Mouse (Mus musculus): Measurements from ENCODE around the gene Mmel1.

Mmel1 gene

GRCm38 (mm10) chr4:154869440-154869839 lies at the start of gene Mmel1:
Gene Mmel1, plus strand, starts transcription at chr4:154869585.
- DNase-seq (ENCODE audit: low spot score) = no peak

DNA sequence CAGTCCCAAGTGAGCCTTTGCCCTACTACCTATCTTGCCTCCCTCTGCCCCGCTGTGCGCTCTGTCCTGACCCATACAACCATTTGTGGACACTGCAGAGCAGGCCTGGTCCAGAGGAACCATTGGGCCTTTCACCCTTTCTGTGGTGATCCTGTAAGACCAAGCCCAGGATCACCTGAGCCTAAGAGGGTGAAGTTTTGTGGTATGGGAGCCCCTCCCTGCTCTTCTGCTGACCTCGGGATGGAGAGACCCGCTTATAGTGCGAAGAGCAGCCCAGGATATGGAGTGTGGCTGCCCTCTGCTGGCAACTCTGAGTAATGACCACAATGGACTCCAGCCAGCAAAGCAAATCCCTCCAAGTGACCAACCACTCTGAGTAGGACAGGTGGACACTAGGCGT lies 43.7 kb upstream of the Mmel1 start:
- DNase-seq (ENCODE audit: low spot score) = no peak

- DNase-seq (ENCODE audit: low spot score) = no peak
Measured at GRCm38 (mm10) chr4:154826224-154826623, 43.2 kb upstream of the Mmel1 start.

GRCm38 (mm10) chr4:154827181-154827580 lies 42.2 kb upstream of the Mmel1 start:
- DNase-seq (ENCODE audit: low spot score) = no peak

DNA sequence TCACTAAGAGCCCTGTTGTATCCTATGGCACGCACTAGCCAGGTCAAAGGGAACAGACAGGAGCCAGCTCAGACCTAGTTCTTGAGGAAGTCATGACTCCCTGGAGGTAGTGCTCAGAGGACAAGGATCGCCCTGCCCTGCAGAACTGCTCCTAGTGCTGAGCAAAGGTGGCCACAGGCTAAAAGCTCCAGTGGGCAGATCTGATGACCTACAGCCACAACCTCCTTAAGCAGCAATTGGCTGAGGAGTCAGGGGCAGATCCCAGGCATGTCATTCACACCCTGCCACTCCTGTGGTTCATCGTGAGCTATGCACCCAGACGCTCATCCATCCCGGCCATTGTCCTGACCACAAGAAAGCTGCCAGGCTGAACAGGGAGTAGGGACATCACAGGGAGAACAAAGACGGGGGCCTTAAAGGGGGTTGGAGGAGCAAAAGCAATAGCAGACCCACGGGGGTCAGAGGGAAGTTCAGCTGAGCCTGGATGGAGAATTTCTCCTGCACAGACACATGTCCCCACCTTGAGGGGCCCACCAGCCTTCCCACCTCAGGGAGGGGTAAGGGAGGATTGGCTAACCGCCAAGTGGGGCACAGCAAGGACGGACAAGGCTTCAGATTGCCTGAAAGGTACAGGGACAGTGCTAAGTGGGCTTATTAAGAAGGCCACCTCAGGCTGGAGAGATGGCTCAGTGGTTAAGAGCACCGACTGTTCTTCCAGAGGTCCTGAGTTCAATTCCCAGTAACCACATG lies 41.3 kb upstream of the Mmel1 start:
- no peak for DNase-seq (ENCODE audit: low spot score)

- DNase-seq (ENCODE audit: low spot score) = no peak
Measured at GRCm38 (mm10) chr4:154831915-154832573, 37.3 kb upstream of the Mmel1 start.

GRCm38 (mm10) chr4:154836183-154836915 lies 33.0 kb upstream of the Mmel1 start:
- DNase-seq (ENCODE audit: low spot score) = no peak

DNA sequence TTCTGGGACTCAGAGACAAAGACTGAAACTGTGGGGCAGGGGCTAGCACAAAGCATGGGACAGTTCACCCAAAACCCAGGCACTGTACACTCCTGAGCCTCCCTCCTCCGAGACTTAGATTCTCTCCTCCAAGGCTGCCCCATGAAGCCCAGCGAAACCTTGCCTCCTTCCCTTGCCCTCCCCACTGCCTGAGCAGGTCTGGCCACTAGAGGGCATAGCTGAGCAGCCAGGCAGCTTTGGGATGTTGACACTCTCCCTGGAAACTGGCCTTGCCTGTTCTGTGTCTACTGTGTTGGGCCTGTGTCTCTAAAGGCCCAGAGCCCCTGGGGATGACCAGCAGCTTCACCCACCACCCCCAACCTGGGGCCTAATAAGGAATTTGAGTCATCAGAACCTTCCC lies 32.2 kb upstream of the Mmel1 start, which contains the start of gene Ttc34:
Gene Ttc34 (plus strand): TSS at position 290 of the 400 bp plus-strand sequence.
- peak; percentile 21 for DNase-seq (ENCODE audit: low spot score)

- DNase-seq (ENCODE audit: low spot score) = no peak
Measured at GRCm38 (mm10) chr4:154838741-154839140, 30.6 kb upstream of the Mmel1 start.

- DNase-seq (ENCODE audit: low spot score) = no peak
Measured at GRCm38 (mm10) chr4:154839406-154839805, 30.0 kb upstream of the Mmel1 start.

- DNase-seq (ENCODE audit: low spot score) = no peak
Measured at GRCm38 (mm10) chr4:154852696-154853095, 16.7 kb upstream of the Mmel1 start.

GRCm38 (mm10) chr4:154853881-154854280 lies 15.5 kb upstream of the Mmel1 start:
- no peak for DNase-seq (ENCODE audit: low spot score)

- DNase-seq (ENCODE audit: low spot score) = no peak
Measured at GRCm38 (mm10) chr4:154854676-154855345, 14.6 kb upstream of the Mmel1 start.

DNA sequence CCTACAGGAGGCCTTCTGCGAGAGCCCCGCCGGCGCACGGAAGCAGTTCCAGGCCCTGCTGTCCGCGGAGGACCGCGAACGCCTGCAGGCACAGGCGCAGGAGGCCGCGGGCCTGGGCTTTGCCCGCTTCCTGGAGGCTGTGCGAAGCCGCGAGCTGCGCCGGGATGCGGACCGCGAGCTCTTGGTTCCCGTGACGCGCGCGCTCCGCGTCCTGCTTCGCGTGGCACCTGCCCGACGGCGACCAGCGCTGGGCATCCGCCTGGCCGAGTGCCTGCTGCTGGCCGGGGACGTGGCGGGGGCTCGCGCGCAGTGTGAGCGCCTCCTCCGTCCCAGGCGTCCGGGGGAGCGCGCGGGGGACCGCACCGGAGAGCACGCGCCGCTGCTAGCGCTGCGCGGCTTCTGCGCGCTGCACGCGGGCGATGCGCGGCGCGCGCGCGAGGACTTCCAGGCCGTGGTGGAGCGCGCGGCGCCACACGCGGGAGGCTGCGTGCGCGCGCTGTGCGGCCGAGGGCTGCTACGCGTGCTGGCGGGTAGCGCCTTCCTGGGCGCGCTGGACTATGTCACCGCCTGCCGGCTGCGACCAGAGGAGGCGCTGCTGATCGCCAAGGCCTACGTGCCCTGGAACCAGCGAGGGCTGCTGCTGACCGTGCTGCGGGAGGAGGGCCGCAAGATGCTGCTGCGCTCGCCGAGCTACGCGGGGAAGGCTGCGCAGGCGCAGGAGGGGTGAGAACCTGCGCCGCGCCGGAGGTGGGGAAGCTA lies 13.5 kb upstream of the Mmel1 start:
- DNase-seq (ENCODE audit: low spot score) = peak; percentile 80

GRCm38 (mm10) chr4:154856480-154856837 lies 12.9 kb upstream of the Mmel1 start:
- no peak for DNase-seq (ENCODE audit: low spot score)

DNA sequence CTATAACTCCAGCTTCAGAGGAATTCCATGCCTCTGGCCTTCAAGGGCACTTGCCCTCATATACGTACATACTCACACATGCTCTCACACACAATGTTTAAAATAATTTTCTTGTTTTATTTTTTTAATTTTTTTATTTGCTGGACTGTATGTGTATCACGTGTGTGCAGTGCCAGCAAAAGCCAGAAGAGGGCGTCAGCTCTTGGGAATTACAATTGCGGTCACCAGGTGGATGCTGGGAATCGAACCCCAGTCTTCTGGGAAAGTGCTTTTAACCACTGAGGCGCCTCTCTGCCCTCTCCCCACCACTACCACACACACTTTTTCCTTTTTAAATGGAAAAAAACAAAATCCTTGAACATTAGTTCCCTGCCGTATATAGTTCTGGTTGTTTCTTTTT lies 12.5 kb upstream of the Mmel1 start:
- DNase-seq (ENCODE audit: low spot score) = no peak

DNA sequence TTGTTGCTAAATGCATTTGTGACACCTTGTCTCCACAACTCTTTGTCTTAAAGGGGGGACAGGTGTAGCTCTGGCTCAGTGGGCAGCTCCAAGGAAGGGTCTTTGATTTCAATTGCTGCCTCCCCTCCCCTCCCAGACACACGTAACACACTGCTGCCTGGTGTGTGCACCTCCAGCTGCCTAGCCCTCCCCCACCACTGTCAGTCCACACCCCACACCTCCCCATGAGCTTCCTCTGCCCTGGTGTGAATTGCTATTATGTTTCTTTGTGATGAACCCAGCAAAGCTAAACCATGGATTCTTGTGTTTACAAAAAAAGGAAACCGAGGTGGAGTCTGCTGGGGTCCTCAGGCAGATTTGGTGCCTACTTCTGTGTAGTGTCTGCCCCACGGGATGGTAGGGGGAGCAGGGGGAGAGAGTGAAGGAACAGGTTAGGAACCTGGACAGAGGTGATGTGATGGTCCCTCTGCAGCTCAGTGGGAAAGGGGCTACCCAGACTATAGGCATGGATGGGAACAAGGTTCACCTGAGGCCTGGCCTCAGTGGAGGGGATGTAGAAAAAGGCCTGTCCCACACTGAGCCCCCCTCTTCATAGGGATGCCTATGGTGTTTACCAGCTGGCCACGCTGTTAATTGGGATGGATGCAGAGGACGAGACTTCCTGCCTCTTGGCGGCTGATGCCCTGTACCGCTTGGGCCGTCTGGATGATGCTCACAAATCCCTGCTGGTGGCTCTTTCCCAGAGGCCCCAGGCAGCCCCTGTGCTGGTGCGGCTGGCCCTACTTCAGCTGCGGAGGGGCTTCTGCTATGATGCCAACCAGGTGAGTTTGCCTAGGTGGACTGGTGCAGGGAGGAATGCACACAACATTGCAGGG lies 11.8 kb upstream of the Mmel1 start:
- no peak for DNase-seq (ENCODE audit: low spot score)

GRCm38 (mm10) chr4:154858601-154859000 lies 10.8 kb upstream of the Mmel1 start:
- no peak for DNase-seq (ENCODE audit: low spot score)

DNA sequence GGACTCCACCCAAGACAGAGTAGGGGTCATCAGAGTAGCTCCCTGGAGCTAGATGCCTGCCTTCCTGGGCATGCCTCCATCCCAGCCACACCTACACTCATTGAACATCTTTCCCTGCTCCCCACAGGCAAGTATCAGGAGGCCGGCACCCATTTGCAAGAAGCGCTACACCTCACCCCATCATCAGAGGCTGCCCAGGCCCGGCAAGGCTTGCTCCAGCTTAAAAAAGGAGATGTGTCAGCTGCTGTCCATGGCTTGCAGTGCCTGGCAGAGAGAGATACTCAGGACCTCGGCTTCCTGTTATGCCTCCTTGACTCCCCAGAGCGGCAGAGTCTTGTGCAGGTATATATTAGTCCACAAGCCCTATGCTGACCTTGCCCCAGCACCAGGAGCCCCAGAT lies 7.4 kb upstream of the Mmel1 start:
- DNase-seq (ENCODE audit: low spot score) = no peak

DNA sequence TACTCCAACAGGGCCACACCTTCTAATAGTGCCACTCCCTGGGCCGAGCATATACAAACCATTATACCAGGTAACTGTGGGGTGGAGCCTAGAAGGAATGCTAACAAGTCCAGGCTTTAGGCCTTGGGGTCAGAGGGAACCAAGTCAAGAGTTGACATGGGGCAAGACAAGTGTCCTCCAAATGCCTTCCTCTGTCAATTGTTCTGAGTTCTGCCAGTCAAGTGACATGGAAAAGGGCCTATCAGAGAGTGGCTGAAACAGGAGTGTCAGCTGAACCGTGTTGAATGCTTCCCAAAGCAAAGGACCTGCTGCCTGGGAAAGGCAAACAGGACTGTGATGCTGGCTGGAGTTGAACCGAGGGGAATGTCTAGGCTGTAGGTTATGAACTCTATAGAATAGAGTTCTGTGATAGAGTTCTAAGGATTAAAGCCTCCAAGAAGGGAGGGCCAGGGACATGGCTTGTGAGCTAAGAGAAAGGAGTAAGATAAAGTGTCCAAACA lies 5.9 kb upstream of the Mmel1 start:
- DNase-seq (ENCODE audit: low spot score) = no peak
